Comparison of ENCODE assay signal across 28 mouse cellular contexts in genomic region chr4:102967811-102968210, GRCm38 (mm10). TPM values are rescaled to one million over a fixed set of nuclear protein-coding genes. Genes with fewer than 3 reads are reported as not detected.
"Had no signal": no experiment of that assay in that cellular context is flagged by ENCODE, and none has a peak within 500 bp of the region (broad histone marks: within the 10 kb centered on the region; RNA-seq: fewer than 3 reads in every experiment).

No protein-coding gene starts in this region.

- ATAC-seq: intestine, embryonic 16.5 days; liver, postnatal 0 days; lung, postnatal 0 days; midbrain, embryonic 15.5 days had no signal

- H3K4me3 ChIP-seq: limb, embryonic 12.5 days; limb, embryonic 15.5 days; midbrain, embryonic 12.5 days; midbrain, embryonic 15.5 days; myocyte; neural tube, embryonic 12.5 days; neural tube, embryonic 15.5 days had no signal

- H3K9ac ChIP-seq: limb, embryonic 12.5 days; limb, embryonic 15.5 days; liver, embryonic 14.5 days; liver, postnatal 0 days; lung, embryonic 14.5 days; midbrain, embryonic 12.5 days; midbrain, embryonic 15.5 days; neural tube, embryonic 12.5 days; neural tube, embryonic 15.5 days had no signal

- DNase-seq: kidney, adult 18-20 months; kidney, adult 9 months; kidney, postnatal 14 days; kidney, postnatal 4 days; left cerebral cortex, postnatal 4 days; liver, postnatal 0 days; lung, embryonic 14.5 days; retina, postnatal 1 day had no signal

- H3K4me2 ChIP-seq: limb, embryonic 12.5 days; limb, embryonic 15.5 days; liver, embryonic 11.5 days; lung, embryonic 14.5 days; midbrain, embryonic 12.5 days; midbrain, embryonic 15.5 days; neural tube, embryonic 12.5 days; neural tube, embryonic 15.5 days had no signal

- H3K27me3 ChIP-seq: limb, embryonic 12.5 days; limb, embryonic 15.5 days; midbrain, embryonic 12.5 days; midbrain, embryonic 15.5 days; neural tube, embryonic 12.5 days; neural tube, embryonic 15.5 days had no signal

- H3K36me3 ChIP-seq: limb, embryonic 12.5 days; limb, embryonic 15.5 days; midbrain, embryonic 12.5 days had no signal

- H3K9me3 ChIP-seq: limb, embryonic 12.5 days; limb, embryonic 15.5 days; midbrain, embryonic 12.5 days; midbrain, embryonic 15.5 days; neural tube, embryonic 12.5 days; neural tube, embryonic 15.5 days had no signal

- H3K4me1 ChIP-seq: limb, embryonic 12.5 days; limb, embryonic 15.5 days; midbrain, embryonic 12.5 days; midbrain, embryonic 15.5 days; neural tube, embryonic 12.5 days; neural tube, embryonic 15.5 days had no signal

- H3K27ac ChIP-seq: limb, embryonic 12.5 days; limb, embryonic 15.5 days; liver, embryonic 14.5 days; macrophage; midbrain, embryonic 12.5 days; midbrain, embryonic 15.5 days; neural tube, embryonic 12.5 days; neural tube, embryonic 15.5 days had no signal

RNA-seq across cellular contexts. Expression of gene Tctex1d1, which starts 10.6 kb away (rescaled TPM):
- total RNA-seq: monocyte, adult 5-6 weeks had no signal
- polyA plus RNA-seq: limb, embryonic 15.5 days; liver, postnatal 0 days; macrophage; midbrain, embryonic 12.5 days; myocyte; small intestine, adult 2 months; spleen, adult 2 months had no signal

RNA-seq across cellular contexts. Expression of gene Insl5, which starts 58.8 kb away (rescaled TPM):
- total RNA-seq: layer of hippocampus, postnatal 14 days; left cerebral cortex, postnatal 4 days; megakaryocyte, adult 5-6 weeks; monocyte, adult 5-6 weeks had no signal
- polyA plus RNA-seq: kidney, embryonic 16.5 days; limb, embryonic 12.5 days; limb, embryonic 15.5 days; liver, embryonic 11.5 days; liver, embryonic 14.5 days; liver, postnatal 0 days; lung, embryonic 14.5 days; lung, postnatal 0 days; macrophage; midbrain, embryonic 12.5 days; myocyte; small intestine, adult 2 months; spleen, adult 2 months; stomach, embryonic 16.5 days; urinary bladder, adult 2 months had no signal
